Mouse (Mus musculus) right cerebral cortex, adult 2 months (tissue): Measurements from ENCODE around the gene Eif2b4.
A peak's percentile ranks its signal among the peaks of the same experiment; 100 is the strongest.
"Not testable (repeated sequence)": the region's sequence is repeated elsewhere in the genome, so short reads cannot be mapped to it uniquely, and the experiment has no call there.

Experiments
- DNase-seq, 2 experiments: peaks; one replicate each; pipeline ENCODE4 v3.0.0; 2021 to 2022; ENCODE audit warnings: low spot score in 2 of 2

Gene Eif2b4

DNA sequence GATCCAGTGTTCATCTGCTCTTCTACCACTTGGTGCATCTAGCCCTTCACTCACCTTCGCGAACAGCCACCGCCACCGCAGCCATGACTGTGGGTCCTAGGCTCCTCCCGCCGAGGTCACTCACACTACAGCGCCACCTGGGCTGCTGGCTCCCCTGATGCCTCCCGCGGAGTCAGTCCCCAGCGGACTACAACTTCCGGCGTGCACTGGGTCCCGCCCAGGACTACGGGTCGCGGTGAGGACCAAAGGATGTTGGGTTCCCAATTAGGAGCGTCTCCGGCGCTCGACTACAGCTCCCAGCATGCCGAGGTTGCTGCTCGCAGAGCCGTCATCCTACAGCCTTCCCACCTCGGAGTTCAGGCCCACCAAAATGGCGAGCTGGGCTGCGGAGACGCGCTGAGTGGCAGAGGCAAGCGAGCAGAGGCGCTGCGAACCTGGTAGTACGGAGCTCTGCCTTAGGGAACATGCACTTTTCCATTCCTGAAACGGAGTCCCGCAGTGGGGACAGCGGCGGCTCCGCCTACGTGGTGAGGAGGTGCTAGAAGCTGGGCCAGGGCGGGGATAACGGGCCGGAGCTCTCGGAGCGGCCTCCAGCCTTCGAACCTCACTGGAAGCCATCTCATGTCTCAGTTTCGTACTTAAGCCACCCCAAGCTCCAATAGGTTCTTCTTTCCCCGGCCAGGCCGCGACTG is at the start of gene Eif2b4, which contains the start of gene Snx17:
TSS of gene Eif2b4 (minus strand) at position 492 of the 692 bp plus-strand sequence.
TSS of gene Snx17 (plus strand) at position 289 of the 692 bp plus-strand sequence.
- DNase-seq: peak; percentile 100

DNA sequence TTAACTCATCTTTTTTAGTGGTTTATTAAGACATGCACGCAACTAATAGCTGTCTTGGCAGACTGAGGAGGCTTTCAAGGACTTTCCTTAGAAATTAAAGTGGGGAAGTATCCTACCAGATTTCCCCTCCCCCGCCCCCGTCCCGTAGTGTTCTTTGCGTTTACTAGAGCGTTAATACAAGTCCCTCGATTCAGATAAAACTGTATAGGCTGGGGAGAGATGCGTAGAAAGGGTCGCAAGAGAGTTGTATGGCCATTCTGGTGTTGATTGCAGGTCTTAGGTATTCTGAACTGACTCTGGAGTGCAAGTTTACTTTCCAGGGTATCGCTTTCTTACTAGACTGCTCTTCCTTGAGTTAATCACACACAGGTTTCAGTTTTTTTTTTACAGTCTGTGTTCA is 49.0 kb upstream of the Eif2b4 start:
- DNase-seq: no peak

DNA sequence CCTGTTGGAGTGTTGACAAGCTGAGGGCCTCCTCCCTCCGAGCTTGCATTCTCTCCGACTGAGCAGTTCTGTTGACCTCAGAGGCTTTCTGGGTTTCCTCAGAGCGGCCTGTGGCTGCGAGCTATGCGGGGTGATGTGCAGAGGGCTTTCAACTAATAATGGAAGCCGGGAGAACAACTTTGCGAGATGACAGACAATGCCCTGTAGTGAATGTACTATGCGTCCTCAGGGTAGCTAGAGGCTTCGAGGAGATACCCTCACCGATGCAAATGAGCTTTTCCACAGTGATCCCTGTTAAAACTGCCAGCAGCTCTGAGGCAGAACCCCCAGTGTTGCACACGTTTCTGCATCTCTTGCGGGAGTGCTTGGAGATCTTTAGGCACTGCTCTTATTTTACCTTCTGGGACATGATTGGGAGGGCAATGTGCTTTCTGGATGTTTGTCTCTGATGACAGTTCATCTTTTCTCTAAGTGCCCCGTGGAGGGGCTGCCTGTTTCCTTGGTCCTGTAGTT is 48.3 kb upstream of the Eif2b4 start:
- no peak for DNase-seq

DNA sequence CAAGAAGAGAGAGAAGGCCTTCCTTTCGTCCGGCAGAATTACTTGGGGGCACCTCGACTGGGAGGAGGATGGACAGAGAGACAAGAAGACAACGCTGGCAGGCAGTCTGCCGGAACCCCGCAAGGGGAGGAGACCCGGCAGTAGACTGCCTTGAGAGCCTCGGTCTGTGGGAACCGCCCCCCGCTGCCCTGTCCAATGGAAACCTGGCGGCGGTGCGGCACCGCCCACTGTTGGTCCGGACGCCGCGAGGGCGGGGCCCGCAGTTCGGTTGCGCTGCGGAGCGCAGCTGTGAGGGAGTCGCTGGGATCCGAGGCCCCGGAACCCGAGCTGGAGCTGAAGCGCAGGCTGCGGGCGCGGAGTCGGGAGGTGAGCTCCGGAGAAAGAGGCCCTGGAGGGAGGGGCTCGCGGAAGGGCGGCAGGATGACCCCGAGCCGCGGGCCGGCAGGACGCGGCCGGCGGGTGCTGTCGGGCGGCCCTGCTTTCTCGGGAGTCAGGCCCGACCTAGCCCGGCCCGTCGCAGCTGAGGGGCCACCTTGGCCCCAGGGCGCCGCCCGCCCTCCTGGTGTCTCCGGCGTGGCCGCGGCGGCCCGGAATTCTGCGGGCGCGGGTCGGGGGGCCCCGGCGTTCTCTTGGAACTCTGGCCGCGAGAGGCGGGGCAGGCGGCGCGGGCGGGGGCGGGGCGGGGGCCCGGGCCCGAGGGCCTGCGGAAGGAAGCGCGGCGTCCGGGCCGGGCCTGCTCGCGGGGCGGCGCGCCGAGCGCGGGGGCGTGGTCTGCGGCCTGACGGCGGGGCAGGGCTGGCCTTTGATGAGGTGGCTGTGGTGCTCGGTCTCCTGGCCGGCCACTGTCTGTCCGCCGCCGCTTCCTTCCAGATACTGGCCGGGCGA is 47.6 kb upstream of the Eif2b4 start, which contains the start of the genes Nrbp1 and Gm9970:
TSS of gene Nrbp1 (plus strand) at position 228 of the 885 bp plus-strand sequence.
TSS of gene Gm9970 (minus strand) at position 596 of the 885 bp plus-strand sequence.
- DNase-seq: peak; percentile 93 to 95

DNA sequence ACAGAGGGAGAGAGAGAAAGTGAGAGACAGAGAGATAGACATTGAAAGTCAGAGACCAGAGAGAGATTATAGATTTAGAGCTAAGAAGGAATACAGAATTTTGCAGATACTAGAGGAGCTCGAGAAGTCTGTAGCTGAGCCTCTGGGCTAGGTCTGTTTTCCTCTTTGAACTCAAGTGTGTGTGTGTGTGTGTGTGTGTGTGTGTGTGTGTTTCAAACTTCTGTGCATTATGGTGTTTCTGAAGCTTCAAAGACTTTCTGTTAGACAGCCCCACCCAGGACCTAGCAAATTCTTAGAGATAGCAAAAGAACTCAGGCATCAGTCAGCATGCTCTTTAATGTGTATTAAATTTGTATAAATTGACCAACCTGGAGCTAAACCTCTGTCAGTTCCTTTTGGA is 33.4 kb upstream of the Eif2b4 start:
- no peak for DNase-seq

DNA sequence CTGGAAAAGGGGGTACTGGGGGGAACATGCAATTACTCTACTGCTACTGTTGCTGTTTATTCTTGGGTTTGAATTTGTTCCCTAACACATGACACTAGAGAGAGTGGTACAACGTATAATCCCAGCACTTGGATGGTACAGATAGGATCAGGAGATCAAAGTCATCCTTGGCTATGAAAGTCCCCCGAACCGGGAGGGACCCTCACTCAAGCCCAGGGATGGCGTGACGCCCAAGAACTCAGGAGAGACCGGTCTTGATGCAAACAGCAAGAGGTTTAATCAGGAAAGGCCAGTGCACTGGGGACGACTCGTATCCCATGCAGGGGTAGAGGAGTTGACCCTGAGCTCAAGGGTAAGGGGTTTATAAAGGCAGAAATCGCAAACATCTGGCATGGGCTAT is 29.5 kb upstream of the Eif2b4 start:
- no peak for DNase-seq

DNA sequence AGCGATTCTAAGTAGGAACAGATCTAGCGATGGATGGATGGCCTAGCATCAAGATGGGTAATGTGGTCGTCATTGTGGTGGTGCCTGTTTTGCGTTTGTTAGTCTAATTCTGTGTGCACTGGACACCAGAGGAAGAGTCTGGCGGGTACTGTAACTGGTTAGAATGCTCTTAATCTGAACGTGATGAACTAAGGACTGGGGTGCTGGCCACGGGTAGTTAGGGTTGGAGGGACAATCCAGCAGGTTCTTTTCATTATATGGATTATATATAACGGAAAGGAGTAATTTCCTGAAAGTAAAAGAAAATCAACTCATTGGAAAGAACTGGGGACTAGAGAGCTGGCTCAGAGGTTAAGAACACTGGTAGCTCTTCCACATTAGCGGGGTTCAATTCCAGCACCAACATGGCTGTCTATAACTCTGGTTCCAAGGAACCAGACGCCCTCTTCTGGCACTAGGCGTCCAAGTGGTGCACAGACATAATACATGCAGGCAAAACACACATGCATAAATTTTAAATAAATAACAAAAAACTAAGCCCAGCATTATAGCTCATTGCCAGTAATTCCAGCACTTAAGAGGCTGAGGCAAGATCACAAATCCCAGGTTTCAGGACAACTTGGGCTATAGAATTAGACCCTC is 28.2 kb upstream of the Eif2b4 start:
- DNase-seq: peak in 1 of 2 experiments; percentile 39

DNA sequence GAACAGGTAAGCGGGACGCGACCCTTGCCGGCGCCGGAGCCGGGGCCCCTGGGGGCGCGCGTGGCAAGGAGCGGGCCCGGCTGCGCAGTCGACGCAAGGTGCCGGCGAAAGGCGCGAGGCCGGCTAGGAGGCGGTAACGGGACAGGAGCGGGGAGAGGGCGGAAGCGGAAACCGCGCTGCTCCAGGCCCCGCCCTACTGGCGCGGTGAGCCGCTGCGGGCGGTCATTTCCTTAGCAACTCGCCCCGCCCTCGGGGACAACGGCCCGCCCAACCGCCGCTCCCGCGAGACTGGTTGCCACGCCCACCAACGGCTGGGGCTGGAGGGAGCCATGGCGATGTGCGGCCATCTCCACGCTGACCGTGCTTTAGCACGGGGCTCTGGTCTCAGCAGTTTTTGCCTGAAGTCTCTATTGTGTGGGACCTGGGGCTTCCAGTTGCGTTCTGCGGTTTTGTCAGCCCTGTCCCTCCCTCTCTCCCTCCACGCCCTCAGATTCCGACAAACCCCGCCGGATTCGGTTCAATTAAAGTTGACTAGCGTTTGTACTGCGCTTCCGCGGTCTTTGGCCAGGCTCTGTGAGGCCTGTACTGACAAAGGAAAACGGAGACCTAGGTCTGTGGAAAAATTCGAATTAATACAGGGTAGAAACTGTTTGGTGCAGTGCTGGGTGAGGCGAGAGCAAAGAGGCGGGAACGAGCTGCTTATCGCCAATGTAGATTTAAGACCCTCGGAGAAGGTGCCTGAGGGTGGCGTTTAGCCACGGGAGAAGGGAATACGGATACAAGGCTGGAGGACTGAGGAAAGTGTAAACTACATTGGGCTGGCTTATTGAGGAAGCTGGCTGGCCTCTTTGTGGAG is 27.4 kb upstream of the Eif2b4 start, which contains the start of gene Ppm1g:
TSS of gene Ppm1g (minus strand) at position 240 of the 856 bp plus-strand sequence.
- DNase-seq: peak; percentile 94 to 95

DNA sequence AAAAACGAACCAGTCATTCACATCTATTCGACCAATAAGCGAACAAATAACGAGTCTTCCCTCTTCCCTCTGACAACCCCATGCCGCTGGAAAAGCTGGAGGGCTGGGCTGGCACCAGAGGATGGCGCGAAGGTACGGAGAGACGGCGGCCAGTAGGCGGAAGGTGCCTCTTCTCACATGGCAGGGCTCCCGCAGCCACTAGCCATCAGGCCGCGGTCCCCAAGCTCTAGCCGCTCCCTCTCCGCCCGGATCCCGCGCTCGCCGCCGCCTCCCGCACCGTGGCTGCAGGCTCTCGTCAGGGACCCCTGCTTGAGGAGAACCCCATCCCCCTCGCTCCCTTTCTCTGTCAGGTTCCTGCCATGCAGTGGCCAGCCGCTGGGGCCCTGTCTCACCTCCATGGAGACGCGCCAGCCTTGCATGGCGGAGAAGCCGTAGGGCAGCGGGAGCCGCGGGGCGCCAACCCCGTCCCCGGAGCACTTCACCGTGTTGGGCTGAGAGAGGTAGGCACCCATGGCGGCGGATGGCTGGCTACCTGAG is 26.7 kb upstream of the Eif2b4 start:
- DNase-seq: peak; percentile 56 to 57

DNA sequence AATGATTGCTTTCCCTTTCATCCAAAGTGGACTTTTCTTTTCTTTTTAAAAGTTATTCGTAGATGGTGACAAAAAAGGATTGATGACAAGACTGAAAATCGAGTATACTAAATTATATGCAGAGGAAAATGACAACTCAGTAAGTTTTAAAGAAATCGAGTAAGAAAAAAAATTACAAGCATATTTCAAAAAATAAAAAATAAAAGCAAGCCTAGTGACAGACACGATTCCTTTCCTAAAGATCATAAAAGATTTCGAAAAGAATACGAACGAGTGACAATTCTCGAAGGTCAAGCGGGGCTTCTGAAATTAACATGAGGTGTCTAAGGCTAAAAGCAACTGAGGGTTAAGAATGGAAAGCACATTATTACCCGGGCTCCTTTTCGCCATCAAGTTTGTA is 26.2 kb upstream of the Eif2b4 start:
- DNase-seq: no peak

DNA sequence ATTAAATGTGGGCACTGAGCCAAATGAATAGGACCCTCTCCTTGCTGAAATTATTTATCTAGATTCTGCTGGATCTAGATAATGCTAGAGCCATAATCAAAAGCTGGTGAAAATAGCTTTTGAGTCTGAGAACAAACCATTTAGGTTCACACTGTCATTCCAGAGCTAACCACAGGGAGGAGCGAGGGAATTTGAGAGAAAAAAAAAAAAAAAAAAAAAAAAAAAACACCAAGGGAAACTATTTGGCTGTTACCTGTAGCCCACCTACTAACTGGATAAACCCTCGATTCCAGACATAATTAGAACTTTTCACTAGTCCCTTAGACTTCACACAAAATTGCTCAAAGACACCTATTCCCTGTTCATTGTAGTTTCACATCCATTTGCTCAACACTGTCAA is 25.8 kb upstream of the Eif2b4 start:
- no peak for DNase-seq

DNA sequence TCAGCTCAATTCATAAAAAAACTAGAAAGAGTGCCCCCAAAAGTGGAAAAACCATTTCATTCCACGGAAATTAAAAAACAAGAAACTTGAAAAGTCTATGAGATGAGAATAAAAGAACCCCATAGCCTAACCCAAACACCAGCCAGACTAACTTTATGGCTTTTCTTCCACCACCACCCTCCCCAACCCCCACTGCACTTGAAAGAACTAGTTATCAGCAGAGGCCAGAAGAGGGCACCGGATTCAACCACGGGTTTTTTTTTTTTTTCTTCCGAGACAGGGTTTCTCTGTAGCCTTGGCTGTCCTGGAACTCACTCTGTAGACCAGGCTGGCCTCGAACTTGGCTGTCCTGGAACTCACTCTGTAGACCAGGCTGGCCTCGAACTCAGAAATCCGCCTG is 25.1 kb upstream of the Eif2b4 start:
- no peak for DNase-seq

DNA sequence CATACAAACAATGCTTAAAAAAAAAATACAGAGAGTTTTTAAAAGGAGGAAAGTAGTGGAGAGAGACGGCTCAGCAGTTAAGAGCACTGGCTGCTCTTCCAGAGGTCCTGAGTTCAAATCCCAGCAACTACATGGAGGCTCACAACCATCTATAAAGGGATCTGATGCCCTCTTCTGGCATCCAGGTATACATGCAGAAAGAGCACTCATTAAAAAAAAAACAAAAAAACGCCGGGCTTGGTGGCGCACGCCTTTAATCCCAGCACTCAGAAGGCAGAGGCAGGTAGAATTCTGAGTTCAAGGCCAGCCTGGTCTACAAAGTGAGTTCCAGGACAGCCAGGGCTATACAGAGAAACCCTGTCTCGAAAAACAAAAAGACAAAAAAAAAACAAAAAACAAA is 23.3 kb upstream of the Eif2b4 start:
- not testable (repeated sequence) for DNase-seq

DNA sequence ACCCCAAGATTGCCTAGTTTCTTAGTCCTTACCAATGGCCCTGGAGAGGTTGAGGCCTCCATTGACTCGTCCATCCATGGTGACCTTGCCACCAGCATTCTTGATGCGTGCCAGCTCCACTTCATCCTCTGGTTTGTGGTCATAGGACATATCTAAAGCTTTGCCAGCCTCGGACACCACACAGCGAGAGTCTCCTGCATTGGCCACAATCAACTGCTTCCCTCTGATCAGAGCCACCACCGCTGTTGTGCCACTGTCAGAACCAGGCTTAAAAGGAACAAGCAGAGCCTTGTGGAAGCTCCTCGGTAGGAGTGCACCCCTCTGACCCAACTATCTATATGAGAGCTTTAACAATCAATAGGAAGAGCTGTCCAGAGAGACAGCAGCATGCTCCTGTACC is 11.2 kb upstream of the Eif2b4 start:
- DNase-seq: no peak

DNA sequence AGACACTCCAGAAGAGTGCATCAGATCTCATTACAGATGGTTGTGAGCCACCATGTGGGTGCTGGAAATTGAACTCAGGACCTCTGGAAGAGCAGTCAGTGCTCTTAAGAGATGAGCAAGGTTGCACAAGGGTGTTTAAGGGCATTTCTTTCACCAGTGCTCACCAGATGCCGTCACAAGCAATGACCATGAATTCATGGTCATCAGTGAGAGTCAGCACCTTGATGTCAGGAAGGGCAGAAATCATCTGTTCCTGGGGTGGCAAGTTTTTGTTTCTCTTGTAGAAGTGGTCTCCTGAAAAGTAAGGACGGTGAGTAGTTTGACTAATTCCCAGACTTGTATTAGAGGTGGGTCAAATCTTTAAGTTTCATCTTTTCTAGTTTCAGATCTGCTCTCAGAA is 10.6 kb upstream of the Eif2b4 start:
- DNase-seq: no peak

DNA sequence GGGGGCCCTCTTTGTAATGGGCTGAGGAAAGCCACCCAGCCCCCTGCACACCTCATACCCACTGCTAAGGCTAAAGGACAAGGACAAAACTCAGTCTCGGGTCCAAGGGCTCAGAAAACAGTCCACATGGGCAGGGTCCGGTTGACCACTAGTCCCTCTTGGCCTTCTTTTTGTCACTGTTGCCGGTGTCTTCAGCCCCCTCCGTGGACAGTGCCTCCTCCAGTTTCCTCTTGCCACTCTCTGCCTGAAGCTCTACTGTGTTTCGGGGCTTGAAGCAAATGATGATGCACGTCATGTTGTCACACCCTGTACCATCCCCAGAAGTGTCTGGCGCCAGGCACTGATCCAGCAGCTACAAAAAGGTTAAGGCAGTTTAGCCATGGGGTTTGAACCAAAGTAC is 9.7 kb upstream of the Eif2b4 start:
- DNase-seq: no peak

DNA sequence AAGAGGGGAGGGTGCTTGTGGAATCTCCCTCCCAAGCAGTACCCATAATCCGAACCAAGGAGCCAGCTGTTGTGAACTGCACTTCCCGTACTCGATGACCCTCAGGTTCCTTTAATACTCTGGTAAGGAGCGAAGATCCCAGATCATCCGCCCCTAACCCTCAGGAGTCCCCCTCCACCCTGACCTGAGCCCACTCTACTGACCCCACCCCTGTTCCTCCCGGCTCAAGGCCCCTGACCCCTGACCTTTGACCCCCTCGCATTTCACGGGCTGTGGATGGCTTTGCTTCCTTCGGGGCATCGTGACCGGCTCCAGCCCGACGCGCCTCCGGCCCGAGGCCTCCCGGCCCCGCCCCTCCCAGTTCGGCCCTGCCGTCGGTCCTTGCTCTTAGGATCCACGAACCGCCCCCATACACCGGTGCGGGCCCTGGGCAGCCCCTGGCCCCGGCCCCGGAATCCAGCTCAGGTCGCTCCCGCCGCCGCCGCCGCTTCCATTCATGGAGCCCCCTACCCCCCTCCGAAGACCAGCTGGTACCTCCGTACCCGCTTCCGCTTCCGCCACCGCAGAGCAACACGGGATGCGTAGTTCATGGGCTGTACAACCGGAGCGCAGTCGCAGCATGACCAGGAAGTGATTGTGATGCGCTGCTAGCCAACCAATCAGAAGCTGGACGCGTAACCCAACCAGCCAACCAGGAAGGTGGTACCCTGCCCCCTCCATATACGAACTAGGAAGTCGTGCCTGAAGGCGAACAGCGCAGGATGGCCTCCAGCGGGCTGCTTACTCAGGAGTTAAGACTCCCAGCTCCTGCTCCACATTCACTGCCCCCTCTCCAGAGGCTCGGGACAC is 8.7 kb upstream of the Eif2b4 start, which contains the start of gene Zfp513:
TSS of gene Zfp513 (minus strand) at position 562 of the 849 bp plus-strand sequence.
- DNase-seq: peak; percentile 97 to 98

DNA sequence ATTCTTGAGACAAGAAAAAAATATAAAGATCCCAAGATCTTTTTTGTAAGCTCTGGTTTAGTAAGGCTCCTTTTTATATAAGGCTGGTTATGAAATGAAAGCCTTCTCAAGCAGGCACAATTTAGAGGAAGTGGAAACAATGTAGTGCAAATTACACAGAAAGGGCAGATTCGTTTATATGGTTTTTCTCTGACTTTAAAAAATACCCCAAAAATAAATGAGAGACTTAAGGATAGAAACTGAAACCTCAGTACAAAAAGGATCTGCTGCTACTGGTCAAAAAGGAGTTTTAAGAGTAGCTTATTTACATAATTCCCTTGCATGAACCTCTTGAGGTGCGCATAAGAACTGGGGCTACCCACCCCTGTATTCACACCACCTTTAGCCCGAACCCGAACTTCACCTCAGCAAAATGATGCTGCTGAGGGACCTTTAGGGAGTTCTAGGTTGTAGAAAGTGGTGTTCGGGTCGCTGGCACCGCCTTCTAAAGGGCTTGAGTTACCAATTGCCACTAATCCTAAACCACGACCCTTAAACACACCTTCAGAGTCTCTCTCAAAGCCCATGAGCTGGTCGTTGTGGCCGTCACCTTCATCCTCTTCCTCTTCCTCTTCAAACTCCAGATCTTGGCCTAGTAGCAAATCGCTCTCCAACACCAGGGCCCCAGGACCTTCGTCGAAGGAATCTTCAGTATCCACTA is 8.0 kb upstream of the Eif2b4 start:
- DNase-seq: no peak

DNA sequence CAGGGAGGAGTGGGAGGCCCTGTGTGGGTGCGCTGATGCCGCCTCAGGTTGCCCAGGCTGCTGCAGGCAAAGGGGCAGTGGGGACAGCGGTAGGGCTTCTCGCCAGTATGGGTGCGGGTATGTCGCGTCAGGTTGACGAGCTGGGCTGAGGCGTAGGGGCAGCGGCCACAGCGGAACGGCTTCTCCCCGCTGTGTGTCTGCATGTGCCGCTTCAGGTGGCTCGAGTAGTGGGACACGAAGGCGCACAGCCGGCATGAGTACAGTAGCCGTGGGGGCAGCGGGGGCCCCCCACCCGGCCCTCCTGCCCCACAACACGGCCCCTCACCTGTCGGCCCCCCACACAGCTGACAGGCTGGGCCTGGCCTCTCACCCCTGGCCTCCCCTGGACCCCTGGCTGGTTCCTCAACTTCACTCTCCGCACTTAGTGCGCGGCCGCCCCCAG is 7.1 kb upstream of the Eif2b4 start:
- DNase-seq: no peak
